Mouse (Mus musculus) intestine, postnatal 0 days (tissue): Measurements from ENCODE around the gene Rexo1. TPM values are rescaled to one million over a fixed set of nuclear protein-coding genes. Genes with fewer than 3 reads are reported as not detected.

ENCODE experiments used
- ATAC-seq: fragments of 200-750 bp; cut with Nextera tagmentation; 2 replicates; pipeline ENCODE4 v1.8.0; 2017; ENCODE audit warnings: mild to moderate bottlenecking, moderate TSS enrichment, moderate library complexity
- H3K27ac ChIP-seq: fragments of 300-500 bp; sonication (generic); 2 replicates; pipeline ENCODE4 v1.5.1; 2014; ENCODE audit warnings: mild to moderate bottlenecking, low read depth, low read length, moderate library complexity
- H3K27me3 ChIP-seq: fragments of 300-500 bp; sonication (generic); replicated peaks from 2 replicates; pipeline ENCODE4 v1.6.1; 2014; ENCODE audit warnings: low read length, mixed read lengths; ENCODE audit not compliant: control insufficient read depth, insufficient read depth
- H3K36me3 ChIP-seq: fragments of 300-500 bp; sonication (generic); 2 replicates; pipeline ENCODE4 v1.6.1; 2014; ENCODE audit warnings: mild to moderate bottlenecking, moderate library complexity; ENCODE audit not compliant: control insufficient read depth, insufficient read depth
- H3K4me1 ChIP-seq: fragments of 300-500 bp; sonication (generic); replicated peaks from 2 replicates; pipeline ENCODE4 v1.6.1; 2014; ENCODE audit warnings: antibody characterized with exemption, low read length, mixed read lengths; ENCODE audit not compliant: control insufficient read depth, insufficient read depth
- H3K4me2 ChIP-seq: fragments of 300-500 bp; sonication (generic); replicated peaks from 2 replicates; pipeline ENCODE4 v1.6.1; 2014; ENCODE audit warnings: low read depth, mild to moderate bottlenecking, moderate library complexity
- H3K4me3 ChIP-seq: fragments of 300-500 bp; sonication (generic); 2 replicates; pipeline ENCODE4 v1.5.1; 2014; ENCODE audit warnings: low read depth, low read length
- H3K9ac ChIP-seq: fragments of 300-500 bp; sonication (generic); 2 replicates; pipeline ENCODE4 v1.6.1; 2014; ENCODE audit warnings: mild to moderate bottlenecking, low read depth, low read length
- H3K9me3 ChIP-seq: fragments of 300-500 bp; sonication (generic); 2 replicates; pipeline ENCODE4 v1.6.1; 2016; ENCODE audit warnings: mixed run types; ENCODE audit not compliant: control insufficient read depth
- CTCF ChIP-seq: sonication (generic); IDR thresholded peaks from 2 replicates; pipeline ENCODE4 v1.5.1; 2016; ENCODE audit warnings: low read depth, mild to moderate bottlenecking, control low read depth, antibody characterized with exemption, moderate library complexity
- WGBS: fragments of 180-500 bp; shearing (Covaris S2); extraction: QIAGEN DNeasy Blood & Tissue Kit; methylation state at CpG from one replicate; pipeline ENCODE4 v1.1.7; 2014; 5-methylcytosine and 5-hydroxymethylcytosine counted together
- polyA plus RNA-seq: library from polyadenylated mRNA; unstranded; fragments of >200 nt; fragmentation: Nextera tagmentation; extraction: Ambion mirVana; gene quantifications from 2 replicates; pipeline ENCODE4 v1.2.1, GENCODE M21; 2015

Gene Rexo1
- 9.1 and 10.1 TPM in 2 replicates for polyA plus RNA-seq

- H3K4me3 ChIP-seq, result peak within 1 kb of the TSS; percentile 100
- H3K4me2 ChIP-seq, result peak within 1 kb of the TSS; percentile 75
- WGBS, result under 1% methylated on average over 67 of the region's 72 CpGs
- 0 out of 2 replicates have a peak, but pooled peaks cover 6% of the 10 kb centered on the region for H3K4me1 ChIP-seq
- peak within 1 kb of the TSS; percentile 99 for H3K9ac ChIP-seq
- peak; percentile 79 for ATAC-seq
- no peaks in the 10 kb centered on the region for H3K36me3 ChIP-seq
- H3K27ac ChIP-seq, result peak within 1 kb of the TSS; percentile 89
- TF ChIP-seq CTCF, result peak; percentile 89
- H3K27me3 ChIP-seq, result no peaks in the 10 kb centered on the region
- H3K9me3 ChIP-seq, result no peaks in the 10 kb centered on the region
These were observed at the start of gene Rexo1 for GRCm38 (mm10) chr10:80561116-80561944. Rexo1 (minus strand) TSS chr10:80561560.

GRCm38 (mm10) chr10:80611024-80611423 is 49.7 kb upstream of the Rexo1 start:
- Histone ChIP-seq H3K9ac (no peak overlapping the region), H3K27me3 (no peaks in the 10 kb centered on the region), H3K9me3 (no peaks in the 10 kb centered on the region), H3K36me3 (peaks cover 71% of the 10 kb centered on the region), H3K4me2 (no peak overlapping the region), H3K4me1 (no peaks in the 10 kb centered on the region), H3K27ac (no peak overlapping the region), H3K4me3 (no peak overlapping the region)
- no peak for ATAC-seq
- WGBS, result 82% methylated on average over 4 of the region's 4 CpGs
- peak; percentile 86 for TF ChIP-seq CTCF

- Histone ChIP-seq H3K36me3 (peaks cover 67% of the 10 kb centered on the region), H3K27ac (no peak overlapping the region), H3K9ac (no peak overlapping the region), H3K9me3 (no peaks in the 10 kb centered on the region), H3K27me3 (no peaks in the 10 kb centered on the region), H3K4me1 (no peaks in the 10 kb centered on the region), H3K4me3 (no peak overlapping the region), H3K4me2 (no peak overlapping the region)
- 90% methylated on average over 9 of the region's 9 CpGs for WGBS
- no peak for ATAC-seq
- TF ChIP-seq CTCF, result no peak
These were observed 48.9 kb upstream of the Rexo1 start for GRCm38 (mm10) chr10:80610116-80610785.

GRCm38 (mm10) chr10:80609269-80609924 is 48.0 kb upstream of the Rexo1 start:
- ATAC-seq, result no peak
- H3K4me2 ChIP-seq, result no peak overlapping the region
- no peak overlapping the region for H3K27ac ChIP-seq
- WGBS, result 87% methylated on average over 10 of the region's 10 CpGs
- no peak for TF ChIP-seq CTCF
- H3K4me1 ChIP-seq, result no peaks in the 10 kb centered on the region
- peaks cover 59% of the 10 kb centered on the region for H3K36me3 ChIP-seq
- H3K9me3 ChIP-seq, result no peaks in the 10 kb centered on the region
- H3K4me3 ChIP-seq, result no peak overlapping the region
- no peaks in the 10 kb centered on the region for H3K27me3 ChIP-seq
- no peak overlapping the region for H3K9ac ChIP-seq

- Histone ChIP-seq H3K27me3 (no peaks in the 10 kb centered on the region), H3K27ac (no peak overlapping the region), H3K36me3 (peaks cover 49% of the 10 kb centered on the region), H3K4me1 (no peaks in the 10 kb centered on the region; the same call in 1 of the 2 replicates), H3K9me3 (no peaks in the 10 kb centered on the region), H3K9ac (0 out of 2 replicates have a peak overlapping the region, but pooled peaks have one; percentile 3), H3K4me3 (no peak overlapping the region), H3K4me2 (no peak overlapping the region)
- WGBS, result 82% methylated on average over 3 of the region's 3 CpGs
- TF ChIP-seq CTCF, result no peak
- no peak for ATAC-seq
These were observed 47.1 kb upstream of the Rexo1 start for GRCm38 (mm10) chr10:80608435-80608834.
